Mouse (Mus musculus) intestine, postnatal 0 days (tissue): ENCODE data around the gene Lrig1. TPM values are rescaled to one million over a fixed set of nuclear protein-coding genes. Genes with fewer than 3 reads are reported as not detected.

ENCODE experiments used
- ATAC-seq: fragments of 200-750 bp; cut with Nextera tagmentation; 2 replicates; pipeline ENCODE4 v1.8.0; 2017; ENCODE audit warnings: mild to moderate bottlenecking, moderate TSS enrichment, moderate library complexity
- H3K27ac ChIP-seq: fragments of 300-500 bp; sonication (generic); 2 replicates; pipeline ENCODE4 v1.5.1; 2014; ENCODE audit warnings: mild to moderate bottlenecking, low read depth, low read length, moderate library complexity
- H3K27me3 ChIP-seq: fragments of 300-500 bp; sonication (generic); replicated peaks from 2 replicates; pipeline ENCODE4 v1.6.1; 2014; ENCODE audit warnings: low read length, mixed read lengths; ENCODE audit not compliant: control insufficient read depth, insufficient read depth
- H3K36me3 ChIP-seq: fragments of 300-500 bp; sonication (generic); 2 replicates; pipeline ENCODE4 v1.6.1; 2014; ENCODE audit warnings: mild to moderate bottlenecking, moderate library complexity; ENCODE audit not compliant: control insufficient read depth, insufficient read depth
- H3K4me1 ChIP-seq: fragments of 300-500 bp; sonication (generic); replicated peaks from 2 replicates; pipeline ENCODE4 v1.6.1; 2014; ENCODE audit warnings: antibody characterized with exemption, low read length, mixed read lengths; ENCODE audit not compliant: control insufficient read depth, insufficient read depth
- H3K4me2 ChIP-seq: fragments of 300-500 bp; sonication (generic); replicated peaks from 2 replicates; pipeline ENCODE4 v1.6.1; 2014; ENCODE audit warnings: low read depth, mild to moderate bottlenecking, moderate library complexity
- H3K4me3 ChIP-seq: fragments of 300-500 bp; sonication (generic); 2 replicates; pipeline ENCODE4 v1.5.1; 2014; ENCODE audit warnings: low read depth, low read length
- H3K9ac ChIP-seq: fragments of 300-500 bp; sonication (generic); 2 replicates; pipeline ENCODE4 v1.6.1; 2014; ENCODE audit warnings: mild to moderate bottlenecking, low read depth, low read length
- H3K9me3 ChIP-seq: fragments of 300-500 bp; sonication (generic); 2 replicates; pipeline ENCODE4 v1.6.1; 2016; ENCODE audit warnings: mixed run types; ENCODE audit not compliant: control insufficient read depth
- CTCF ChIP-seq: sonication (generic); IDR thresholded peaks from 2 replicates; pipeline ENCODE4 v1.5.1; 2016; ENCODE audit warnings: low read depth, mild to moderate bottlenecking, control low read depth, antibody characterized with exemption, moderate library complexity
- WGBS: fragments of 180-500 bp; shearing (Covaris S2); extraction: QIAGEN DNeasy Blood & Tissue Kit; methylation state at CpG from one replicate; pipeline ENCODE4 v1.1.7; 2014; 5-methylcytosine and 5-hydroxymethylcytosine counted together
- polyA plus RNA-seq: library from polyadenylated mRNA; unstranded; fragments of >200 nt; fragmentation: Nextera tagmentation; extraction: Ambion mirVana; gene quantifications from 2 replicates; pipeline ENCODE4 v1.2.1, GENCODE M21; 2015

The Lrig1 gene
- polyA plus RNA-seq, 1 experiment from 2014 or later = 13.4 TPM

- no peaks in the 10 kb centered on the region for H3K4me1 ChIP-seq
- TF ChIP-seq CTCF = no peak
- H3K27ac ChIP-seq = no peak overlapping the region
- H3K27me3 ChIP-seq = no peaks in the 10 kb centered on the region
- H3K9me3 ChIP-seq = no peaks in the 10 kb centered on the region
- WGBS = 84% methylated on average over 6 of the region's 6 CpGs
- H3K36me3 ChIP-seq = peaks cover 88% of the 10 kb centered on the region
- H3K9ac ChIP-seq = no peak overlapping the region
- ATAC-seq = no peak
- no peak overlapping the region for H3K4me3 ChIP-seq
- no peak overlapping the region for H3K4me2 ChIP-seq
Observed at GRCm38 (mm10) chr6:94620287-94620686, 79.7 kb downstream of the Lrig1 start.

- WGBS = 87% methylated on average over 5 of the region's 5 CpGs
- ATAC-seq = no peak
- no peaks in the 10 kb centered on the region for H3K27me3 ChIP-seq
- no peaks in the 10 kb centered on the region for H3K4me1 ChIP-seq
- no peak overlapping the region for H3K4me3 ChIP-seq
- no peak overlapping the region for H3K27ac ChIP-seq
- no peak overlapping the region for H3K4me2 ChIP-seq
- no peak for TF ChIP-seq CTCF
- H3K36me3 ChIP-seq = peaks cover 90% of the 10 kb centered on the region
- no peak overlapping the region for H3K9ac ChIP-seq
- no peaks in the 10 kb centered on the region for H3K9me3 ChIP-seq
Observed at GRCm38 (mm10) chr6:94618671-94619070, 81.3 kb downstream of the Lrig1 start.

GRCm38 (mm10) chr6:94615936-94616335 is 84.0 kb downstream of the Lrig1 start:
- ATAC-seq = no peak
- H3K9ac ChIP-seq = no peak overlapping the region
- no peak for TF ChIP-seq CTCF
- no peak overlapping the region for H3K4me3 ChIP-seq
- no peak overlapping the region for H3K4me2 ChIP-seq
- no peaks in the 10 kb centered on the region for H3K4me1 ChIP-seq
- no peaks in the 10 kb centered on the region for H3K27me3 ChIP-seq
- 72% methylated on average over 4 of the region's 4 CpGs for WGBS
- no peaks in the 10 kb centered on the region for H3K9me3 ChIP-seq
- H3K27ac ChIP-seq = no peak overlapping the region
- H3K36me3 ChIP-seq = peaks cover 95% of the 10 kb centered on the region

GRCm38 (mm10) chr6:94614346-94614745 is 85.6 kb downstream of the Lrig1 start:
- H3K27me3 ChIP-seq = no peaks in the 10 kb centered on the region
- no peak for ATAC-seq
- no peak for TF ChIP-seq CTCF
- no peak overlapping the region for H3K9ac ChIP-seq
- no peaks in the 10 kb centered on the region for H3K4me1 ChIP-seq
- H3K27ac ChIP-seq = no peak overlapping the region
- no peaks in the 10 kb centered on the region for H3K9me3 ChIP-seq
- no peak overlapping the region for H3K4me2 ChIP-seq
- 80% methylated on average over 6 of the region's 6 CpGs for WGBS
- H3K4me3 ChIP-seq = no peak overlapping the region
- peaks cover 95% of the 10 kb centered on the region for H3K36me3 ChIP-seq

- no peak overlapping the region for H3K4me3 ChIP-seq
- WGBS = 72% methylated on average over 6 of the region's 6 CpGs
- TF ChIP-seq CTCF = no peak
- no peak for ATAC-seq
- H3K36me3 ChIP-seq = peaks cover 96% of the 10 kb centered on the region
- no peak overlapping the region for H3K27ac ChIP-seq
- no peak overlapping the region for H3K4me2 ChIP-seq
- no peaks in the 10 kb centered on the region for H3K27me3 ChIP-seq
- H3K9me3 ChIP-seq = no peaks in the 10 kb centered on the region
- H3K4me1 ChIP-seq = no peaks in the 10 kb centered on the region
- H3K9ac ChIP-seq = no peak overlapping the region
Observed at GRCm38 (mm10) chr6:94613235-94613895, 86.6 kb downstream of the Lrig1 start.

GRCm38 (mm10) chr6:94604546-94604945 is 95.4 kb downstream of the Lrig1 start:
- Histone ChIP-seq H3K36me3 (peaks cover 81% of the 10 kb centered on the region), H3K27me3 (no peaks in the 10 kb centered on the region), H3K9me3 (no peaks in the 10 kb centered on the region), H3K9ac (no peak overlapping the region), H3K4me1 (no peaks in the 10 kb centered on the region), H3K27ac (no peak overlapping the region), H3K4me2 (no peak overlapping the region), H3K4me3 (no peak overlapping the region)
- 85% methylated on average over 2 of the region's 2 CpGs for WGBS
- ATAC-seq = no peak
- TF ChIP-seq CTCF = no peak
